Mouse (Mus musculus): ENCODE measurements around the gene Atp11a.

Gene Atp11a

GRCm38 (mm10) chr8:12872983-12873356 is 116.2 kb downstream of the Atp11a start:
- DNase-seq (ENCODE audit: low spot score in 2 of 2), result no peak

GRCm38 (mm10) chr8:12873357-12874046 is 116.7 kb downstream of the Atp11a start, which contains the start of gene Mcf2l:
Mcf2l (plus strand) TSS chr8:12873806.
- peak in 1 of 2 experiments; percentile 30 for DNase-seq (ENCODE audit: low spot score in 2 of 2)

DNA sequence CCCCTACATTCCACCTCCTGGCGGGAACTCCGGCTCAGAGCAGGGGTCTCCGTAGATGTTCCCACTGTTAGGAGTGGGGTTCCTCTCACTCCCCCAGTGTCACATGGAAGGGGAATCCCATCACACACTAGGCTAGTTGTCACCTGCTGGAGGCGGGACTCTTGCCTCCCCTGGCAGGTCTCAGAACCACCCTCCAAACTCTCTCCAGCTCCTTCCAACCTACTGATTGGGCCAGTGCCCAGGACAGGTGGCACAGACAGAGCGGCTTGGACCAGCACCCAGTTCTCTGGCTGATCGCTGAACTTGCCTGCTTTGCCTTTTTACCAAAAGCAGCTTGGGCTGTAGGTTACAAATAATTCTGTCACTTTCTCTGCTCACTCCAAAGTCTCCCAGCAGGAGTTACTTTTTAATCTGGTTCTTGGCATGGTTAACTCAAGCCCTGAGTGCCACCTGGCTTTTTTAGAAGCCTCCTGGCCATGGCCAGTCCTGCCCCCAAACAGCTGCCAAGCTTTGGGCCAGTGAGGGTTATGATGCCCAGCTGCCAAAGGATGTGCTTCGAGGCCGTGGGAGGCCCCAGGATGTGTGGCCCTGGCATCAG is 117.5 kb downstream of the Atp11a start:
- DNase-seq (ENCODE audit: low spot score in 2 of 2), result no peak

- no peak for DNase-seq (ENCODE audit: low spot score in 2 of 2)
Measured at GRCm38 (mm10) chr8:12874971-12875370, 118.2 kb downstream of the Atp11a start.

GRCm38 (mm10) chr8:12877126-12877525 is 120.3 kb downstream of the Atp11a start:
- no peak for DNase-seq (ENCODE audit: low spot score in 2 of 2)

- no peak for DNase-seq (ENCODE audit: low spot score in 2 of 2)
Measured at GRCm38 (mm10) chr8:12880163-12880562, 123.3 kb downstream of the Atp11a start.

DNA sequence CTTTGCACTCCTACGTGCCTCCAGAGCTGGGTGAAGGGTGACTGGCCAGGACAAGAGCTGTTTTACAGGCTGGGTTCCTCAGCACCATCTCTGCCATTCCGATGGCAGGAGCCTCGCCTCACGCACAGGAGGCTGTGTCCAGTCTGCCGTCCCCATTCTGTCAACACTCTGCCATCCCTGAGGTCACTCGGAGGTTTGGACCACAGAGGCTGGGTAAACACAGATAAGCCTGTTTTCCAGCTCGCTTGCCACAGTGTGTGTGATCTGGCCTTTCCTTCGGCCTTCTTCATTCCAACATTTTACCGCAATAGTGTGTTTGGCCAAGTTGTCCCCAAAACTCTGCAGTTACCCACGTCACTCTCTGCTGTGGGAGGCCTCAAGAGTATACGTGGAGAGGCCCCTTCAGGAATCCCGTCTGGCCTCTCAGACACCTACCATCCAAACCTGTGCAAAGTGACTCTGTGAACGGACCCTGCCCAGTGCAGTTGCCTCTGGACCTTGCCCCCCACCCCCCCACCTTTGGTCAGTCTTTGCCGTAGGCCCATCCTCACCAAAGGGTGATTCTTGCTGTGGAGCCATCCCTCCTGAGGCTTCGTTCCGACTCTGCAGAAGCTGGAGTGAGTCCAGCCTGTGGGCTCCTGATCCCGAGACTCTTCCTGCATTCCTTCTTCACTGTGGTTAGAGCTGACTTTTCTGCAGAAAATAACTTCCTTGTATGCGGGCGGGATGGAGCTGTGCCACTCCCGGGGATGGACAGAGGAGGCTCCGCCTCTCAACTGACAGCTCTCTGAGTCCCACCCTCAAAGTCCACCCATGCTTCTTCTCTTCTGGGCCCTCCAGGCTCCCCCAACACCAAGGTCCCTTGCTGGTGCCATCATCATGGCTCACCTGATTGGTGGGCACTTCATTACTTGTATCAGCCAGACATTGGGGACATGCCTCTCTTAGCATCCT is 126.5 kb downstream of the Atp11a start:
- DNase-seq (ENCODE audit: low spot score in 2 of 2), result no peak

GRCm38 (mm10) chr8:12887772-12888435 is 131.1 kb downstream of the Atp11a start:
- DNase-seq (ENCODE audit: low spot score in 2 of 2), result no peak

GRCm38 (mm10) chr8:12889046-12889598 is 132.3 kb downstream of the Atp11a start:
- DNase-seq (ENCODE audit: low spot score in 2 of 2), result no peak

DNA sequence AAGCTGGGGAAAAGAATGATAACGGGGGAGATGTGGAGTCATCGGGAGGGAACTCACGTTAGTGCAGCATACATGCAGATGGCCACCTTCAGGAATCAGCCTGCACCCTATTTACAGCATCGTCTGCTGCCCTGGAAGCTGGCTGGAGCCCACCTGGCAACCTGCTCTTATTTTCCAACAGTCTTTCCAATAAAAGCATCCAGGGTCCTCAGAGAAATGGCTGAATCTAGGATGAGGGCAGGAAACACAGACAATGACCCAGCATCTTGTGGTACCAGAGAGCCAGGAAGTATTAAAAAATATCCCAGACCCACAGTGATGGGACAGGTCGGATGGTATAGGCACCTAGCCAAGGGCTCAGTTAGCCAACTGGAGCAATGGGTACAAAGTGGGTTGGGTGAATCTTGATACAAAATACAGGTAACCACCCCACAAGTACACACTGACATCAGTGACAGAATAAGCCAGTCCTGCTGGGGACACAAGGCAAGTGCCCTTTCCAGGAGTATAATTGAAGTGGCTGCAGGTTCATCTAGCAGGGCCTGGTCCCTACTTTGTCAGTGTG is 136.2 kb downstream of the Atp11a start:
- DNase-seq (ENCODE audit: low spot score in 2 of 2), result no peak

DNA sequence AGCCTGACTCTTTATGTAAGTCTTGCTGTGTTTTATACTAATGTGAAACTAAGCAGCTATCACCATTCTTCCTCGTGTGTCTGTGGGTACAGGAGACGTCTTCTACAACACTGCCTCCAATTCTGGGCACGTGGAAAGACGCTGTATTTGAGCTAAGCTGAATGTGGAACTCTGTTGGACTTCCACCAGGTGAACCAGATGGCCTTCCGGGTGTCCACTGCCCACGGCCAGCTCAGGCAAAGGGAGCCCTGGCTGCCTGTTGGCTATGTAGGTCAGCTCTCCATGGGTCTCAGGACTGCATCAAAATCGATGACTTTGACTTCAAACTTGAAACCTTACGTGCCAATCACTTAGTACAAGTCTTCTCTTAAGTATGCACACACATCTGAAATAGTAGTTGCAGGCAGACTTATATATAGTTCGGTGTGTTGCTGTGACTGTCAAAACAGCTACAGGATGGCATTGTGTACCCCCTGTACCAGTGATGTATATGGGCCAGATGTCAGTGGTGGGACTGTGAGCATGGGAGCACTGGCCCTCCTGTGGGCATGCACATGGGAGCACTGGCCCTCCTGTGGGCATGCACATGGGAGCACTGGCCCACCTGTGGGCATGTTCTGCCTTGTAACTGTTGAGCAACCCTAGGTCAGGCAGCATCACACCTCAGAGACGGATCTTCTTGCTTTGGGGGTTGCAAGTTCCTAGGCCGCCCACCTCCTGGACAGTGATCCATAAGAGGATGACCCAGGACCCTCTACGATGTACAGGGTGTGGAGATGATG is 137.2 kb downstream of the Atp11a start:
- no peak for DNase-seq (ENCODE audit: low spot score in 2 of 2)

- DNase-seq (ENCODE audit: low spot score in 2 of 2), result no peak
Measured at GRCm38 (mm10) chr8:12894783-12895534, 138.1 kb downstream of the Atp11a start.

DNA sequence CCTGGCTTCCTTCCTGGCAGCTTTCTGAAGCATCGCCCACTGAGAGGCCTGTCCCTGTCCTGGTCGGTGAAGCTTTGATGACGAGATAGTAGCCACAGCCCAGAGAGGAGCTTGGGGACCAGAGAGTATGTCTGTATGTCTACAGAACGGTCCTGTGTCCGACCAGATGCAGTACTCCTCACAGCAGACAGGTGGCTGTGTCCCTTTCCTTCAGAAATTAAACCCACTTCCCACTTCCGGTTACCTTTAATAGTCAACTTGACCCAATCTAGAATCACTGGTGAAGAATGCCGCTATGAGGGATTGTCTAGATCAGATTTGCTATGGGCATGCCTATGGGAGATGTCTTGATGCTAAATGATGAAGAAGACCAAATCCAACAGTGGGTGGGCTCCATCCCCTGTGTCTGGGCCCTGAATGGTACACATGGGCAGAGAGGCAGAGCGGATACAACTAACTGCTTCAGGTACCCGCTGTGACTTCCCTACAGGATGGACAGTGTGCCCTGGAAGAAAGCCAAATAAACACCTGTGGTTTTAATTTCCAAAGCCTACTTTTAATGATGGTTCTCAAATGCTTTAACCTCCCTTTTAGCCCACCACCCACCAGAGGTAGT is 138.8 kb downstream of the Atp11a start:
- no peak for DNase-seq (ENCODE audit: low spot score in 2 of 2)

DNA sequence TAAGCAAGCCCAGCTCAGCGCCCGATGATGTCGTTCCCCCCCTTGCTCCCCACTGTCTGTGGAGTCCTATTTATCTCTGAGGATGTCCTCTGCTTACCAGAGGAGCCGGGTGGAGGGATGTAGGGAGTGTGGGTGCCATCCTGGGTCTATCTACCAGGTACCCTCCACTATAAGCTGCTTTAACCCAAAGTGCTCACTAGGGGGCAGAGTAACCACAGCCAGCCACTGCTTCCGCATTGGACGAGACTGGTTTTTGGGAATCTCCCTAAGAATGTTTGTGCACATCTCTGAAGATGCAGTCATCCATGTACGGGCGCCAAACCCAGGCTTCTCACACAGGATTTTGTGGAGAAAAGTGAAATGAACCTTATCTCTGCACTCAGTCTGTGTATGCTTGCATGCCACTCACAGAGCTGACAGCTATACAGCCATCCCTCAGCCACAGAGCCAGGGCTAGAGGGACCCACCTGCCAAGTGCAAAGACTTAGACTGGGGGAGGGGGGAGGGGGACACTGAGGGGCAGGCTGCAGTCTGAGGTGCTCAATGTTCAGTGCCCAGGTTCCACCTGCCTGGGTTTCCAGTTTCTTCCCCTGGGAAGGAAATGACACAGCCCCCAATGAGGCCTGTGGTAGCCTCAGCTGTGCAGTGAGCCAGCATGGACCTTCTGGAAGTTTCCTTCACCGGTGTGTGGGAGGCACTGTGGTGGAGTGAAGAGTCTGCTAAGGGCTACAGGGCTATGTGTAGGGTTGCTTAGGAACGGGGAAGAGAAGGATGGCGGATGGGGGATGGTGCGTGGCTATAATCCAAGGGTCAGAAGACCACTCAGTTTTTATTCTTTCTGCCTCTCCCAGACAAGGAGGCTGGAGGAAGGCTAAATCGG is 139.9 kb downstream of the Atp11a start:
- DNase-seq (ENCODE audit: low spot score in 2 of 2), result peak; percentile 27 to 58

- no peak for DNase-seq (ENCODE audit: low spot score in 2 of 2)
Measured at GRCm38 (mm10) chr8:12897815-12898214, 141.0 kb downstream of the Atp11a start.

- DNase-seq (ENCODE audit: low spot score in 2 of 2), result no peak
Measured at GRCm38 (mm10) chr8:12903790-12904415, 147.1 kb downstream of the Atp11a start.

GRCm38 (mm10) chr8:12905122-12905521 is 148.3 kb downstream of the Atp11a start:
- no peak for DNase-seq (ENCODE audit: low spot score in 2 of 2)

Measured in frontal cortex, postnatal 14 days (tissue).